7 mouse cellular contexts compared by ENCODE assay signal in genomic region chr5:53999461-53999770, GRCm38 (mm10). TPM values are rescaled to one million over a fixed set of nuclear protein-coding genes. Genes with fewer than 3 reads are reported as not detected.
DNase-seq lines count a peak whose midpoint lies in the region; ATAC-seq and TF ChIP-seq lines count a peak whose summit lies in the region.

No protein-coding gene starts in this region.

- peak overlapping the region; percentile 91 for H3K4me3 ChIP-seq in lung, embryonic 14.5 days (ENCODE audit: low read depth, low read length)
- H3K4me3 ChIP-seq in forebrain, embryonic 10.5 days, result peak overlapping the region; percentile 92
- peak overlapping the region; percentile 81 for H3K4me3 ChIP-seq in limb, embryonic 11.5 days (ENCODE audit: low read depth, low read length)
- peak overlapping the region; percentile 95 for H3K4me3 ChIP-seq in olfactory bulb, adult 2 months (ENCODE audit: insufficient read depth, low read depth, low read length)

- H3K27ac ChIP-seq in lung, embryonic 14.5 days (ENCODE audit: low read depth), result peak overlapping the region; percentile 92
- H3K27ac ChIP-seq in forebrain, embryonic 10.5 days, result peak overlapping the region; percentile 96
- H3K27ac ChIP-seq in limb, embryonic 11.5 days (replicated peaks; ENCODE audit: low read depth, low read length), result peak overlapping the region; percentile 77
- H3K27ac ChIP-seq in olfactory bulb, adult 2 months (ENCODE audit: insufficient read depth, low read depth, low read length), result peak overlapping the region; percentile 83

- H3K4me2 ChIP-seq in lung, embryonic 14.5 days, result peak overlapping the region; percentile 94
- peak overlapping the region; percentile 82 for H3K4me2 ChIP-seq in limb, embryonic 11.5 days (ENCODE audit: low read depth, severe bottlenecking)

- DNase-seq in lung, embryonic 14.5 days, result no peak
- no peak for DNase-seq in lung, postnatal 4 days
- DNase-seq in forebrain, embryonic 10.5 days (ENCODE audit: extremely low spot score, low spot score), result no peak
- DNase-seq in limb, embryonic 11.5 days (ENCODE audit: low spot score), result no peak
- no peak for DNase-seq in gastrocnemius, postnatal 4 days (ENCODE audit: low spot score in 2 of 2)
- DNase-seq in layer of hippocampus, adult 18-20 months (ENCODE audit: low spot score in 2 of 2), result no peak

- no peaks in the 10 kb centered on the region for H3K9me3 ChIP-seq in lung, embryonic 14.5 days (ENCODE audit: low read depth, low read length)
- H3K9me3 ChIP-seq in forebrain, embryonic 10.5 days, result no peaks in the 10 kb centered on the region
- no peaks in the 10 kb centered on the region for H3K9me3 ChIP-seq in limb, embryonic 11.5 days (ENCODE audit: control insufficient read depth, low read length)

- peak overlapping the region; percentile 91 for H3K9ac ChIP-seq in lung, embryonic 14.5 days
- H3K9ac ChIP-seq in limb, embryonic 11.5 days (ENCODE audit: low read length), result peak overlapping the region; percentile 80

- TF ChIP-seq POLR2A in olfactory bulb, adult 2 months (IDR thresholded peaks at IDR 0.05; ENCODE audit: insufficient read depth, low read depth, low read length), result no peak

- H3K4me1 ChIP-seq in lung, embryonic 14.5 days (ENCODE audit: insufficient read depth), result 0 out of 2 replicates have a peak, but pooled peaks cover 2% of the 10 kb centered on the region
- peaks cover 40% of the 10 kb centered on the region for H3K4me1 ChIP-seq in forebrain, embryonic 10.5 days
- H3K4me1 ChIP-seq in limb, embryonic 11.5 days (ENCODE audit: control insufficient read depth, insufficient read depth, low read length), result peaks cover 13% of the 10 kb centered on the region
- H3K4me1 ChIP-seq in olfactory bulb, adult 2 months (ENCODE audit: control insufficient read depth, insufficient read depth, low read length), result no peaks in the 10 kb centered on the region

- no peaks in the 10 kb centered on the region for H3K36me3 ChIP-seq in lung, embryonic 14.5 days (ENCODE audit: insufficient read depth)
- H3K36me3 ChIP-seq in forebrain, embryonic 10.5 days (replicated peaks), result no peaks in the 10 kb centered on the region
- H3K36me3 ChIP-seq in limb, embryonic 11.5 days (ENCODE audit: control insufficient read depth, insufficient read depth, low read length), result no peaks in the 10 kb centered on the region

- ATAC-seq in lung, embryonic 14.5 days (ENCODE audit: insufficient read depth), result no peak
- ATAC-seq in limb, embryonic 11.5 days (ENCODE audit: insufficient number of reproducible peaks, low FRiP score, low TSS enrichment, low read depth), result no peak

- 1% methylated on average over 6 of the region's 6 CpGs for WGBS in lung, embryonic 14.5 days
- WGBS in forebrain, embryonic 10.5 days, result 1% methylated on average over 6 of the region's 6 CpGs
- 2% methylated on average over 6 of the region's 6 CpGs for WGBS in limb, embryonic 11.5 days
- WGBS in olfactory bulb, adult 2 months, result 0% methylated on average over 6 of the region's 6 CpGs

- H3K27me3 ChIP-seq in lung, embryonic 14.5 days (ENCODE audit: insufficient read depth, low read length), result no peaks in the 10 kb centered on the region
- H3K27me3 ChIP-seq in forebrain, embryonic 10.5 days (ENCODE audit: poor library complexity, severe bottlenecking), result peaks cover 25% of the 10 kb centered on the region
- no peaks in the 10 kb centered on the region for H3K27me3 ChIP-seq in limb, embryonic 11.5 days (ENCODE audit: control insufficient read depth, insufficient read depth, low read length)

- 0 out of 2 replicates have a peak, but pooled peaks have one; percentile 3 for TF ChIP-seq CTCF in lung, embryonic 14.5 days (IDR thresholded peaks at IDR 0.05; ENCODE audit: low read depth)
- TF ChIP-seq CTCF in olfactory bulb, adult 2 months (IDR thresholded peaks at IDR 0.05; ENCODE audit: insufficient read depth, low read depth, low read length), result no peak

RNA-seq across cellular contexts. Expression of gene Stim2, which starts 1.1 kb away (rescaled TPM):
- 28.2 and 30.8 TPM in 2 replicates for polyA plus RNA-seq in lung, embryonic 14.5 days (2014; fragmentation: Nextera tagmentation; extraction: Ambion mirVana)
- 13.6 and 15.0 TPM in 2 replicates for polyA plus RNA-seq in forebrain, embryonic 10.5 days (2016; fragmentation: Nextera tagmentation; extraction: Ambion mirVana)
- 15.5 and 16.9 TPM in 2 replicates for polyA plus RNA-seq in limb, embryonic 11.5 days (2014; fragmentation: Nextera tagmentation; extraction: Ambion mirVana)
- polyA plus RNA-seq in olfactory bulb, adult 2 months (2012; ENCODE audit: insufficient read depth, insufficient read length, low replicate concordance, missing spikeins), result not detected in 2 replicates
- total RNA-seq in gastrocnemius, postnatal 4 days (2021), result 10 to 100 TPM; 72.8 to 82.9 TPM
- total RNA-seq in layer of hippocampus, adult 18-20 months (2021), result 100 to 1,000 TPM; 157 to 166 TPM
